Mouse (Mus musculus): ENCODE results near the gene Ajap1. TPM values are rescaled to one million over a fixed set of nuclear protein-coding genes. Genes with fewer than 3 reads are reported as not detected.
A peak's percentile ranks its signal among the peaks of the same experiment; 100 is the strongest.

Ajap1 gene
- polyA plus RNA-seq, 1 experiment from 2014 or later = 0.11 TPM

DNA sequence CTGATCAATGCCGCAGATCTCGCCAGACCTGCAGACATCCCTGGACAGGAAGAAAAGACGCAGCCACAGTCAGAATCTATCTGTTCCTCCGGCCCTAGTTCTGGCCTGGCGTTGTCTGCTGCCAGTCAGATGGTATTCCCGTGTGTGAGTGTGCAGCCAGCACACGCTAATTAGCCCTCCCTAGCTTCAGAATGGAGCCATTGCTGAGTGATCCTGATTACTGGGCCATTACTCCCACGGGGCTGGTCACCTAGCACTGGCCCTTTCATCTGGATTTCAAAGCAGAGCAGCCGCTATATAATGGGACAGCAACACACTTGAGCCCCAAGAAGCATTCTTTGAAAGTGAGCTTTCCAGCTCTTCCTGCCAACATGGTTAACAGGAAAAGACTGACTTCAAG, 9.8 kb upstream of the Ajap1 start:
- 36% methylated on average over 9 of the region's 9 CpGs for WGBS (ENCODE audit: insufficient replicate concordance)
- H3K9ac ChIP-seq (ENCODE audit: low read depth, low read length) = no peak overlapping the region
- H3K36me3 ChIP-seq (ENCODE audit: control insufficient read depth, insufficient read depth) = no peaks in the 10 kb centered on the region
- H3K4me1 ChIP-seq (ENCODE audit: control insufficient read depth, low read depth, low read length) = no peaks in the 10 kb centered on the region
- no peak for ATAC-seq (ENCODE audit: low read depth)
- H3K9me3 ChIP-seq (replicated peaks; ENCODE audit: control insufficient read depth, low read length) = no peaks in the 10 kb centered on the region; the same call in none of the 2 replicates
- no peak overlapping the region for H3K27ac ChIP-seq (ENCODE audit: low read length)
- no peak overlapping the region for H3K4me2 ChIP-seq (ENCODE audit: low read depth, low read length)
- no peaks in the 10 kb centered on the region for H3K27me3 ChIP-seq (ENCODE audit: control insufficient read depth, insufficient read depth, low read depth, low read length)
- H3K4me3 ChIP-seq (ENCODE audit: low read depth, low read length) = no peak overlapping the region

DNA sequence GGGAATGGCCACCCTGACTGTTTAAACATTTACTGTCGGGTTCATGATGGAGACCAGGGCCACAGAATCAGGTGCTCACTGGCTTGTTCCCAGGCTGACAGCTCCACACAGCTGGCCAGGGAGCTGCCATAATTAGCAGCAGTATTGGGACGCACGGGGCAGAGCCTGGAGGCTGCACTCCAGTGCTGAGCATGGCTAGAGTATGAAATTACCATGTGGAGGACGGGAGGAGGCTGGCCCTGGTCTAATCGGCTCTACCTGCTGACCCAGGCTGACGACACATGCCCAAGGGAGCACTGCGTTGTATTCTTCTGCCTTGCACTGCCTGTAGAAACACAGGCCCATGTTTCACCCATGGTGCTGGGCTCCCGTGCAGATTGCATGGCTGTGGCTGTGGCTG, 6.5 kb upstream of the Ajap1 start:
- Histone ChIP-seq H3K4me3 (ENCODE audit: low read depth, low read length) (no peak overlapping the region), H3K36me3 (ENCODE audit: control insufficient read depth, insufficient read depth) (no peaks in the 10 kb centered on the region), H3K4me1 (ENCODE audit: control insufficient read depth, low read depth, low read length) (no peaks in the 10 kb centered on the region), H3K9ac (ENCODE audit: low read depth, low read length) (no peak overlapping the region), H3K27ac (ENCODE audit: low read length) (no peak overlapping the region), H3K27me3 (ENCODE audit: control insufficient read depth, insufficient read depth, low read depth, low read length) (peaks cover 5% of the 10 kb centered on the region), H3K9me3 (replicated peaks; ENCODE audit: control insufficient read depth, low read length) (no peaks in the 10 kb centered on the region), H3K4me2 (ENCODE audit: low read depth, low read length) (no peak overlapping the region)
- 67% methylated on average over 8 of the region's 8 CpGs for WGBS (ENCODE audit: insufficient replicate concordance)
- ATAC-seq (ENCODE audit: low read depth) = no peak

- H3K4me1 ChIP-seq (ENCODE audit: control insufficient read depth, low read depth, low read length) = no peaks in the 10 kb centered on the region
- H3K4me2 ChIP-seq (ENCODE audit: low read depth, low read length) = no peak overlapping the region
- no peak overlapping the region for H3K4me3 ChIP-seq (ENCODE audit: low read depth, low read length)
- H3K9me3 ChIP-seq (replicated peaks; ENCODE audit: control insufficient read depth, low read length) = no peaks in the 10 kb centered on the region
- H3K27me3 ChIP-seq (ENCODE audit: control insufficient read depth, insufficient read depth, low read depth, low read length) = peaks cover 37% of the 10 kb centered on the region
- ATAC-seq (ENCODE audit: low read depth) = no peak
- H3K27ac ChIP-seq (ENCODE audit: low read length) = no peak overlapping the region
- H3K36me3 ChIP-seq (ENCODE audit: control insufficient read depth, insufficient read depth) = no peaks in the 10 kb centered on the region
- 45% methylated on average over 4 of the region's 4 CpGs for WGBS (ENCODE audit: insufficient replicate concordance)
- H3K9ac ChIP-seq (ENCODE audit: low read depth, low read length) = no peak overlapping the region
Measured at GRCm38 (mm10) chr4:153485913-153486312, 3.3 kb upstream of the Ajap1 start.

DNA sequence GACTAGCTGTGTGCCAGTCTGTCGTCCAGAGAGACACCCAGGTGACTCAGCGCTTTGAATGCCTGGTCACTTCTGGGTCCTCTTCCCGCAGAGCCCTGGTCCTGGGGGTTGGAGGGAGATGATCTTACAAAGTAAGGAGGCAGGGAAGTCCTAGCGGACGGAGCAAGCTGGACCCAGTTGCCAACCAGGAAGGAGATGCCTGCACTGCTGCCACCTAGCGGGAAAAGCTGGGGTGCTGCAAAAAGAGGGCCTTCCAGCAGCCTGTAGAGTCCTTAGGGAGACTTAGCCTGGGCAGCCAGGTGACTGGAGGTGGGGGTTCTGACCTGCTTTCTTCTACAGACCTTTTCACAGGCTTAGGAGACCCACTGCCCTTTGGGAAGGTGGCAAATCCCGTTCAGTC, 1.8 kb upstream of the Ajap1 start:
- Histone ChIP-seq H3K4me3 (ENCODE audit: low read depth, low read length) (no peak overlapping the region), H3K9me3 (replicated peaks; ENCODE audit: control insufficient read depth, low read length) (no peaks in the 10 kb centered on the region), H3K27ac (ENCODE audit: low read length) (no peak overlapping the region), H3K36me3 (ENCODE audit: control insufficient read depth, insufficient read depth) (no peaks in the 10 kb centered on the region), H3K4me1 (ENCODE audit: control insufficient read depth, low read depth, low read length) (no peaks in the 10 kb centered on the region), H3K9ac (ENCODE audit: low read depth, low read length) (no peak overlapping the region), H3K27me3 (ENCODE audit: control insufficient read depth, insufficient read depth, low read depth, low read length) (peaks cover 53% of the 10 kb centered on the region), H3K4me2 (ENCODE audit: low read depth, low read length) (no peak overlapping the region)
- WGBS (ENCODE audit: insufficient replicate concordance) = 8% methylated on average over 7 of the region's 7 CpGs
- no peak for ATAC-seq (ENCODE audit: low read depth)

GRCm38 (mm10) chr4:153481361-153482234, 1.0 kb downstream of the Ajap1 start:
- H3K4me1 ChIP-seq (ENCODE audit: control insufficient read depth, low read depth, low read length) = no peaks in the 10 kb centered on the region
- no peak overlapping the region for H3K9ac ChIP-seq (ENCODE audit: low read depth, low read length)
- H3K27ac ChIP-seq (ENCODE audit: low read length) = no peak overlapping the region
- WGBS (ENCODE audit: insufficient replicate concordance) = 2% methylated on average over 69 of the region's 71 CpGs
- H3K36me3 ChIP-seq (ENCODE audit: control insufficient read depth, insufficient read depth) = no peaks in the 10 kb centered on the region
- H3K9me3 ChIP-seq (replicated peaks; ENCODE audit: control insufficient read depth, low read length) = no peaks in the 10 kb centered on the region
- H3K4me3 ChIP-seq (ENCODE audit: low read depth, low read length) = peak overlapping the region; percentile 2; the same call in 1 of the 2 replicates
- ATAC-seq (ENCODE audit: low read depth) = no peak
- peaks cover 59% of the 10 kb centered on the region for H3K27me3 ChIP-seq (ENCODE audit: control insufficient read depth, insufficient read depth, low read depth, low read length)
- H3K4me2 ChIP-seq (ENCODE audit: low read depth, low read length) = no peak overlapping the region

DNA sequence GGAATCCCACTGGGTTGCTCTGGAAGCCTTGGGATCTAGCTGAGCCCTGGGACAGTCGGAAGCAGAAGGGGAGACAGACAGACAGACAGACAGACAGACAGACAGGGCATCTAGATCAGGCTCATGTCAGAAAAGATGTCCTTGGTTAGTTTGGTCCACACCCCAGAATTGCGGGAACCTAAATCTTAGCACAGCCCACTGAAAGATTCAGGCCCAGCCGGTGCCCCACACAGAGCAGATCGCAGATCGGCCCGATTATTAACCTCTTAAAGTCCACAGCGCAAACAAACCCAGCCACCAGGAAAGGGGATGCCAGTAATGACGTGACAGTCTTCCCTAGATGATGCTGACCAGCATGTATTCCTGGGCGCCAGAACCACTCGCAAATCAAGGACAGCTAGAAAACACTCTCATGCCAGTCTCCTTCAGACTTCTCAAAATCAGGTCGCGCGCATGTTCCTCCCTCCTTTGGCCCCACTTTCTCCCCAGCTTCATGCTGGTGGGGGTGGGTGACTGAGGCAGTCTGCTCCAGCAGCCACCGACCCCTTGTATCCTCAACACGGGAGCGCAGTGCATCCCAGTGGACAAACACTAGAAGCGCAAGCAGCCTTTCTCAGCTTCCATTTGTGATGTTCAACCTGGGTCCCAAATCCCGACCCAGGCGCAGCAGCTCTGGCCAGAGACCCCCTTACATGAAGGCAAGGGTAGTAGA, 1.9 kb downstream of the Ajap1 start:
- Histone ChIP-seq H3K27ac (ENCODE audit: low read length) (no peak overlapping the region), H3K36me3 (ENCODE audit: control insufficient read depth, insufficient read depth) (no peaks in the 10 kb centered on the region), H3K4me2 (ENCODE audit: low read depth, low read length) (no peak overlapping the region), H3K4me1 (ENCODE audit: control insufficient read depth, low read depth, low read length) (no peaks in the 10 kb centered on the region), H3K9me3 (replicated peaks; ENCODE audit: control insufficient read depth, low read length) (no peaks in the 10 kb centered on the region), H3K4me3 (ENCODE audit: low read depth, low read length) (no peak overlapping the region), H3K9ac (ENCODE audit: low read depth, low read length) (no peak overlapping the region), H3K27me3 (ENCODE audit: control insufficient read depth, insufficient read depth, low read depth, low read length) (peaks cover 59% of the 10 kb centered on the region)
- 3% methylated on average over 19 of the region's 19 CpGs for WGBS (ENCODE audit: insufficient replicate concordance)
- ATAC-seq (ENCODE audit: low read depth) = no peak

- WGBS (ENCODE audit: insufficient replicate concordance) = 26% methylated on average over 8 of the region's 8 CpGs
- no peak overlapping the region for H3K4me2 ChIP-seq (ENCODE audit: low read depth, low read length)
- H3K27ac ChIP-seq (ENCODE audit: low read length) = no peak overlapping the region
- H3K27me3 ChIP-seq (ENCODE audit: control insufficient read depth, insufficient read depth, low read depth, low read length) = peaks cover 54% of the 10 kb centered on the region
- no peak for ATAC-seq (ENCODE audit: low read depth)
- no peak overlapping the region for H3K9ac ChIP-seq (ENCODE audit: low read depth, low read length)
- no peaks in the 10 kb centered on the region for H3K9me3 ChIP-seq (replicated peaks; ENCODE audit: control insufficient read depth, low read length)
- no peaks in the 10 kb centered on the region for H3K4me1 ChIP-seq (ENCODE audit: control insufficient read depth, low read depth, low read length)
- no peak overlapping the region for H3K4me3 ChIP-seq (ENCODE audit: low read depth, low read length)
- H3K36me3 ChIP-seq (ENCODE audit: control insufficient read depth, insufficient read depth) = no peaks in the 10 kb centered on the region
Measured at GRCm38 (mm10) chr4:153479144-153479543, 3.5 kb downstream of the Ajap1 start.

- Histone ChIP-seq H3K27me3 (ENCODE audit: control insufficient read depth, insufficient read depth, low read depth, low read length) (no peaks in the 10 kb centered on the region), H3K27ac (ENCODE audit: low read length) (no peak overlapping the region), H3K9me3 (replicated peaks; ENCODE audit: control insufficient read depth, low read length) (peaks cover 4% of the 10 kb centered on the region), H3K4me2 (ENCODE audit: low read depth, low read length) (no peak overlapping the region), H3K36me3 (ENCODE audit: control insufficient read depth, insufficient read depth) (no peaks in the 10 kb centered on the region), H3K4me3 (ENCODE audit: low read depth, low read length) (no peak overlapping the region), H3K9ac (ENCODE audit: low read depth, low read length) (no peak overlapping the region), H3K4me1 (ENCODE audit: control insufficient read depth, low read depth, low read length) (no peaks in the 10 kb centered on the region)
- WGBS (ENCODE audit: insufficient replicate concordance) = 35% methylated on average over 4 of the region's 4 CpGs
- no peak for ATAC-seq (ENCODE audit: low read depth)
Measured at GRCm38 (mm10) chr4:153473480-153474252, 8.9 kb downstream of the Ajap1 start.
